Mouse (Mus musculus): ENCODE measurements around the gene Asb13. TPM values are rescaled to one million over a fixed set of nuclear protein-coding genes. Genes with fewer than 3 reads are reported as not detected.

Asb13 gene
- polyA plus RNA-seq, 1 experiment = 5.1 TPM

GRCm38 (mm10) chr13:3675855-3676254 lies 42.0 kb downstream of the Asb13 start:
- Histone ChIP-seq H3K4me1 (ENCODE audit: control insufficient read depth, insufficient read depth, low read length) (peaks cover 4% of the 10 kb centered on the region; the same call in 1 of the 2 replicates), H3K4me3 (ENCODE audit: insufficient read depth, low read length) (no peak overlapping the region), H3K27ac (ENCODE audit: insufficient read depth, low read length) (no peak overlapping the region)
- TF ChIP-seq CTCF (IDR thresholded peaks at IDR 0.05; ENCODE audit: borderline replicate concordance, insufficient read depth, low read length) (no peak), POLR2A (IDR thresholded peaks at IDR 0.05; ENCODE audit: low read depth, low read length) (no peak)

GRCm38 (mm10) chr13:3679098-3679497 lies 45.3 kb downstream of the Asb13 start:
- no peak overlapping the region for H3K4me3 ChIP-seq (ENCODE audit: insufficient read depth, low read length)

GRCm38 (mm10) chr13:3686306-3686705 lies 52.5 kb downstream of the Asb13 start:
- H3K4me1 ChIP-seq (ENCODE audit: control insufficient read depth, insufficient read depth, low read length) = no peaks in the 10 kb centered on the region
- TF ChIP-seq POLR2A (IDR thresholded peaks at IDR 0.05; ENCODE audit: low read depth, low read length) (no peak), CTCF (IDR thresholded peaks at IDR 0.05; ENCODE audit: borderline replicate concordance, insufficient read depth, low read length) (no peak)
- H3K27ac ChIP-seq (ENCODE audit: insufficient read depth, low read length) = no peak overlapping the region
- H3K4me3 ChIP-seq (ENCODE audit: insufficient read depth, low read length) = no peak overlapping the region

More at GRCm38 (mm10) chr13:3679098-3679497, 45.3 kb downstream of the Asb13 start:
- Histone ChIP-seq H3K4me1 (ENCODE audit: control insufficient read depth, insufficient read depth, low read length) (peaks cover 4% of the 10 kb centered on the region; the same call in 1 of the 2 replicates), H3K27ac (ENCODE audit: insufficient read depth, low read length) (0 out of 2 replicates have a peak overlapping the region, but pooled peaks have one; percentile 27)
- TF ChIP-seq CTCF (IDR thresholded peaks at IDR 0.05; ENCODE audit: borderline replicate concordance, insufficient read depth, low read length) (no peak), POLR2A (IDR thresholded peaks at IDR 0.05; ENCODE audit: low read depth, low read length) (no peak)

- Histone ChIP-seq H3K4me1 (ENCODE audit: control insufficient read depth, insufficient read depth, low read length) (peaks cover 6% of the 10 kb centered on the region; the same call in 1 of the 2 replicates), H3K27ac (ENCODE audit: insufficient read depth, low read length) (peak overlapping the region; percentile 30; the same call in 1 of the 2 replicates), H3K4me3 (ENCODE audit: insufficient read depth, low read length) (no peak overlapping the region)
- TF ChIP-seq POLR2A (IDR thresholded peaks at IDR 0.05; ENCODE audit: low read depth, low read length) = no peak
- TF ChIP-seq CTCF (IDR thresholded peaks at IDR 0.05; ENCODE audit: borderline replicate concordance, insufficient read depth, low read length) = no peak
These were observed 60.9 kb downstream of the Asb13 start for GRCm38 (mm10) chr13:3694599-3695343.

GRCm38 (mm10) chr13:3696977-3697735 lies 63.3 kb downstream of the Asb13 start:
- TF ChIP-seq POLR2A (IDR thresholded peaks at IDR 0.05; ENCODE audit: low read depth, low read length) (no peak), CTCF (IDR thresholded peaks at IDR 0.05; ENCODE audit: borderline replicate concordance, insufficient read depth, low read length) (no peak)

GRCm38 (mm10) chr13:3700752-3701151 lies 66.9 kb downstream of the Asb13 start:
- Histone ChIP-seq H3K4me1 (ENCODE audit: control insufficient read depth, insufficient read depth, low read length) (no peaks in the 10 kb centered on the region), H3K27ac (ENCODE audit: insufficient read depth, low read length) (no peak overlapping the region), H3K4me3 (ENCODE audit: insufficient read depth, low read length) (no peak overlapping the region)
- TF ChIP-seq POLR2A (IDR thresholded peaks at IDR 0.05; ENCODE audit: low read depth, low read length) = no peak
- no peak for TF ChIP-seq CTCF (IDR thresholded peaks at IDR 0.05; ENCODE audit: borderline replicate concordance, insufficient read depth, low read length)

More at GRCm38 (mm10) chr13:3696977-3697735, 63.3 kb downstream of the Asb13 start:
- H3K27ac ChIP-seq (ENCODE audit: insufficient read depth, low read length) = no peak overlapping the region
- peaks cover 6% of the 10 kb centered on the region; the same call in 1 of the 2 replicates for H3K4me1 ChIP-seq (ENCODE audit: control insufficient read depth, insufficient read depth, low read length)
- H3K4me3 ChIP-seq (ENCODE audit: insufficient read depth, low read length) = no peak overlapping the region

Other genes starting within 250 kb of the Asb13 start
- gene Gdi2, start 96.0 kb upstream of the Asb13 start, polyA plus RNA-seq (2011; ENCODE audit: insufficient read length, low read depth, missing spikeins) = 867 and 944 TPM in 2 replicates
- gene Fam208b, start 22.9 kb upstream of the Asb13 start, polyA plus RNA-seq (2011; ENCODE audit: insufficient read length, low read depth, missing spikeins) = 36.2 and 44.1 TPM in 2 replicates
- not detected in 2 replicates for gene Calml3, start 170.3 kb downstream of the Asb13 start, polyA plus RNA-seq (2011; ENCODE audit: insufficient read length, low read depth, missing spikeins)
- not detected in 2 replicates for gene Calm4, start 203.7 kb downstream of the Asb13 start, polyA plus RNA-seq (2011; ENCODE audit: insufficient read length, low read depth, missing spikeins)
- not detected in 2 replicates for gene Calm5, start 220.1 kb downstream of the Asb13 start, polyA plus RNA-seq (2011; ENCODE audit: insufficient read length, low read depth, missing spikeins)

All from embryonic fibroblast, embryonic 13.5 days (primary cell).